Mouse (Mus musculus): ENCODE measurements at regions not wholly inside any gene's neighbourhood (a gene's known extent, or its start where the extent isn't known, plus 50 kb on each side); places are given as distances from the start of the nearest gene placed in this dataset.

DNA sequence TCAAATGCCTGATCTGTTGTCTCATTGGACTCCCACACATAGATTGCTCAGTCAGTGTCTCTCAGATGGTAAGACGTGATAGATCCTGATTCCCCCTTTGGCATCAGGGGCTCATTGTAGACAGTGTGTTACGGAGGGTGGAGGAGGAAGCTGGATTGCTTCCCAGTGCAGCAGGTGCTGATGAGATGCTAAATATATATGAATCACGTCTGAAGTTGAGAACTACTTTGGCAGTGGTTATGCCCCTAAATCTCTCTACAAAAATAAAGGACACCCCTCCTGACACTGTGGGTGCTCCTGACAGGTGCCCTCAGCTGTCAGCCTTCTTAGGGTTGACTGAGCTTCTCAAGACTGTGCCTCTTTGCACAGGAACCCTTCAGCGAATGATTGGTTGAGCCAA is 299.1 kb upstream of the Rora start:
- Histone ChIP-seq H3K4me3 (ENCODE audit: insufficient read depth, low read length) (no peak overlapping the region), H3K27ac (ENCODE audit: insufficient read depth, low read length) (no peak overlapping the region), H3K4me1 (ENCODE audit: control insufficient read depth, insufficient read depth, low read length) (no peaks in the 10 kb centered on the region)
- TF ChIP-seq CTCF (IDR thresholded peaks at IDR 0.05; ENCODE audit: borderline replicate concordance, insufficient read depth, low read length): no peak

DNA sequence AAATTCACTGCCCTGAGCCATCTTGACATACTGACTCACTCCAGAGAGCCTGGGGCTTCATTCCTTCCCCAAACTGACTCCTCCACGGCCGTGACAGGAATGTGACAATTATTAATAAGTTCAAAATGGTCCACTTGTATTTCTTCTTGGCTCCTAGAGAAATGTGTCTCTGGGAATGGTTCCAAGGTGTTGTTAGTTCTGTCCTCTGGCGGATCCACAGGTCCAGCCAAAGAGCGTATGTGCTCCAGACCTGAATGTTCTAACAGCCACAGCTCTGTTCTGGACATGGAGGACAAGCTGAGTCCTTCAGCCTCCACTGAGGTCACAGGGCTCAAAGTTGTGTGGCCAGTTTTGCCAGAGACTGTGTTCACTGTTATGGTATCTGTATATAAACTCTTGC is 297.5 kb upstream of the Rora start:
- no peaks in the 10 kb centered on the region for H3K4me1 ChIP-seq (ENCODE audit: control insufficient read depth, insufficient read depth, low read length)
- H3K27ac ChIP-seq (ENCODE audit: insufficient read depth, low read length): no peak overlapping the region
- H3K4me3 ChIP-seq (ENCODE audit: insufficient read depth, low read length): no peak overlapping the region
- TF ChIP-seq POLR2A (IDR thresholded peaks at IDR 0.05; ENCODE audit: low read depth, low read length) (no peak), CTCF (IDR thresholded peaks at IDR 0.05; ENCODE audit: borderline replicate concordance, insufficient read depth, low read length) (no peak)

DNA sequence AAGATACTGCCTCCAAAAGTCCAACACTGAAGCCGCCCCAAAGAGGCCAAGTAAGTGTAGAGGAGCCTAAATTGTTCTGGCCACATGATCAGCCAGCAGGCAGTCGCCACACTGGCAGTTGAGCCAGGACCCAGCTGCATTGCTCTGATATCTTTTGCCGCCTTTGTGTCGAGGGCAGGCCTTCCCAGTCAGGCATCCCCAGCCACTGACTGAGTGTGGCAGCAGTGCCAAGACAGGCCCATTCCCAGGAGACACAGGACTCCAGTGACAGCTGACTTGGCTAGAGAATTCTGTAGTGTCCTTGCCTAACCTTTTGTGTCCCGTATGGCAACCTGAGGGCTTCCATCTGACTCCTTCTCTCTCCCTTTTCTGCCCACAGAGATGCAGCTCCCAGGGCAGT is 296.4 kb upstream of the Rora start:
- TF ChIP-seq CTCF (IDR thresholded peaks at IDR 0.05; ENCODE audit: borderline replicate concordance, insufficient read depth, low read length) (no peak), POLR2A (IDR thresholded peaks at IDR 0.05; ENCODE audit: low read depth, low read length) (no peak)
- no peak overlapping the region for H3K27ac ChIP-seq (ENCODE audit: insufficient read depth, low read length)

DNA sequence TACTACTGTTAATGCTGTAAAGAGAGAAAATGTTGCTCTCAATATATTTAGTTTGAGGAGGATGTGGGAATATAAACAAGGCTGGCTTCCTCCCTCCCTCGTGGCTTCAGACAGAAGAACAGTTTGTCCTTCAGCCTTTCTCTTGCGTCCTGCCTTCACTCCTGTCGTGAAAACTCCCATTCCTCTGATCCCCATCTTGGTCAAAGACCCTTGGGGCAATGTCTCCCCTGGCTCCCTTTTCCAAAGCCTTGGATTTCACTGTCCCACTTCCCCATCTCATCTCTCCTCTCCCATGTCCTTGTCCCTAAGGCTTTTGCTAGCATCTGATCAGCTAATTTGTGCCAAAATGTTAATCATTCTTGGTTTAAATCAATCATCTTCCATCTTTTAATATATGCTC is 286.6 kb upstream of the Rora start:
- TF ChIP-seq CTCF (IDR thresholded peaks at IDR 0.05; ENCODE audit: borderline replicate concordance, insufficient read depth, low read length) (no peak), POLR2A (IDR thresholded peaks at IDR 0.05; ENCODE audit: low read depth, low read length) (no peak)
- Histone ChIP-seq H3K4me3 (ENCODE audit: insufficient read depth, low read length) (no peak overlapping the region), H3K4me1 (ENCODE audit: control insufficient read depth, insufficient read depth, low read length) (no peaks in the 10 kb centered on the region), H3K27ac (ENCODE audit: insufficient read depth, low read length) (no peak overlapping the region)

More for the DNA sequence above, 296.4 kb upstream of the Rora start:
- Histone ChIP-seq H3K4me1 (ENCODE audit: control insufficient read depth, insufficient read depth, low read length) (no peaks in the 10 kb centered on the region), H3K4me3 (ENCODE audit: insufficient read depth, low read length) (no peak overlapping the region)

DNA sequence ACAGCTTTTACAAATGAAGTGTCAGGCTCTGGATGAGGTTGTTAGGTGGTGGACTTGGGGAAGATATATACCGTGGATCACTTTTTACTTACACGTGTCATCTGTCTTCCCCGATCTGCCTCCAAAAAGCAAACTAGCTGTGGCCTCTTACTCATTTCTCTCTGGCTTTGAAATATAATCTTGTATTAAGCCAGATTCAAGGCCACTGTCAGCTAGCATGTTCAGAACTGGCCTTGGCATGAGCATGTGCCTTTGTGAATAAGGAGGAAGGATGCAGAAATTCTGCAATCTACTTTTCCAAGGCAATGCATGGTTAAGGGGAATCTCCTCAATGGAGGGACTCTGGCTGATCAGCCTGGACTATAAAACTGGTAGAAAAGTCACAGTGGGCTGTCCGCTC is 286.0 kb upstream of the Rora start:
- no peaks in the 10 kb centered on the region for H3K4me1 ChIP-seq (ENCODE audit: control insufficient read depth, insufficient read depth, low read length)
- no peak overlapping the region for H3K27ac ChIP-seq (ENCODE audit: insufficient read depth, low read length)
- H3K4me3 ChIP-seq (ENCODE audit: insufficient read depth, low read length): no peak overlapping the region
- TF ChIP-seq POLR2A (IDR thresholded peaks at IDR 0.05; ENCODE audit: low read depth, low read length) (no peak), CTCF (IDR thresholded peaks at IDR 0.05; ENCODE audit: borderline replicate concordance, insufficient read depth, low read length) (no peak)

DNA sequence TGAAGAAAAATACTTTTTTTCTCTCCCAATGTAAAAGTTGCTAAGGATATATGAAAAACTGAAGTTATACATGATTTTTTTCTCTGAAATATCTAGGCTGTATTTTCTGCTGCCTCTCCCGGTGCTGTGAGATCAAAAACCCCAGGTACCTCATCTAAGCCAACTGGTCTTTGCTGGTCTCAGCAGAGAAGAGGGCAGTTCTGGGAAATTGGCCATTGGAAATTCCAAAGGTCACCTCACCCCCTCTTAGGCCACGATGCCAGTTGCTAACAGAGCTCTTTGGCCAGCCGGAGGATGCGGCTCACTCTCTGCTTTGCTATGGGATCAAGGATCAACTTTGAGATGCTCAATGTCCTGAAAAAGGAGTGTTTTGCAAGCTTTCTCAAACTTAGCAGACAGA is 280.9 kb upstream of the Rora start:
- Histone ChIP-seq H3K4me3 (ENCODE audit: insufficient read depth, low read length) (no peak overlapping the region), H3K27ac (ENCODE audit: insufficient read depth, low read length) (no peak overlapping the region), H3K4me1 (ENCODE audit: control insufficient read depth, insufficient read depth, low read length) (no peaks in the 10 kb centered on the region; the same call in 1 of the 2 replicates)
- TF ChIP-seq CTCF (IDR thresholded peaks at IDR 0.05; ENCODE audit: borderline replicate concordance, insufficient read depth, low read length) (no peak), POLR2A (IDR thresholded peaks at IDR 0.05; ENCODE audit: low read depth, low read length) (no peak)

DNA sequence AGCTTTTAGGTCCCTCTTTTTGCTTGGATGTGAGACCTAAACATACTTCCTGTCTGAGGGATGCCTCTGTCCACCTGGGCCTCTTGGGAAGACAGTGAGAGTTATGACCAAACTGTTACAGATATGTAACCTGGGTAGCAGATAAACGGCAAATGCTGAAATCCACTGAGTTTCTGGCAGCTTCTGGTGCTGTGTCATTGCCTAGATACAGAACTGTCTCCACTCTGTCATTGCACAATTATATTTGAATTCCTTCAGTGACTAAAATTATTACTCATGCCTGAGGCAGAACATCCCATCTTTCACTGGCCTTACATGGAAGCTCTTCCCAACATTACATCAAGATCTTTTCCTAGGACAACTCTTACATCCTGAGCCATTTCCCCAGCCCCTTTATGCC is 277.4 kb upstream of the Rora start:
- H3K27ac ChIP-seq (ENCODE audit: insufficient read depth, low read length): 0 out of 2 replicates have a peak overlapping the region, but pooled peaks have one; percentile 45
- TF ChIP-seq CTCF (IDR thresholded peaks at IDR 0.05; ENCODE audit: borderline replicate concordance, insufficient read depth, low read length) (no peak), POLR2A (IDR thresholded peaks at IDR 0.05; ENCODE audit: low read depth, low read length) (no peak)
- no peaks in the 10 kb centered on the region; the same call in 1 of the 2 replicates for H3K4me1 ChIP-seq (ENCODE audit: control insufficient read depth, insufficient read depth, low read length)
- H3K4me3 ChIP-seq (ENCODE audit: insufficient read depth, low read length): no peak overlapping the region

DNA sequence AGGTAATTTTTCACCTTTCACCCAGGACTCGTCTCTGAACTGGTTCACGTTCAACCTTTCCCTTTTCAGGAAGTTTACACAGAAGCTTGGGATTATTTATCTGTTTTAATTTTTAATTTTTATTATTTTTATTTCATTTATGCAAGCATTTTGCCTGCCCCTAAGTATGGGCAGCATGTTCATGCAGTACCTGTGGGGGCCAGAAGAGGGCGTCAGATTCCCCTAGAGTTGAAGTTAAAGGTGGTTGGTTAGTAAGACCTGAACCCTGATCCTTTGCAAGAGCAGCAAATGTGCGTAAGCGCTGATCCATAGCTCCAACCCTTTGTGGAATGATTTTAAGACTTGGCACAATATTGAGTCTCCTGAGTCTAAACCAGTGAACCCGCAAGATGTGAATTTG is 271.7 kb upstream of the Rora start:
- H3K4me3 ChIP-seq (ENCODE audit: insufficient read depth, low read length): no peak overlapping the region
- no peak for TF ChIP-seq CTCF (IDR thresholded peaks at IDR 0.05; ENCODE audit: borderline replicate concordance, insufficient read depth, low read length)

DNA sequence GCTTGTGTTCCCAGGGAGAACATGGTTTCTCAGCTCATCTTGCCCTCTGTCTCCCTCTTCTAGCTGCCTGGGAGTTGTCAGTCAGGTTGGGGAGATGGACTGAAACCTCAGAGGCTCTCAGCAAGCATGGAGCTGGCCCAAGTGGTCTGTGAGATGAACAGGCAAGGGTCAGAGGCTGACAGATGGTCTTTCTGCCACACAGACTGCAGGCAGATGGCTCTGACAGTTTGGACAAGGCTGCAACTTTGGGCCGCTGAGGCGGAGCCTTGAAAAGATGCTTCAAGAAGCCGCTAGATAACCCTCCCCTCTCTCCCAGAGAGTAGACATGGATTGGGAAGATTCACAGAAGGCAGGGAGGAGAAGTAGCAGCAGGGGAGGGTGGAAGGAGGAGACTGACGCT is 252.7 kb upstream of the Rora start:
- H3K4me1 ChIP-seq (ENCODE audit: control insufficient read depth, insufficient read depth, low read length): no peaks in the 10 kb centered on the region; the same call in 1 of the 2 replicates
- H3K4me3 ChIP-seq (ENCODE audit: insufficient read depth, low read length): no peak overlapping the region
- H3K27ac ChIP-seq (ENCODE audit: insufficient read depth, low read length): no peak overlapping the region
- no peak for TF ChIP-seq CTCF (IDR thresholded peaks at IDR 0.05; ENCODE audit: borderline replicate concordance, insufficient read depth, low read length)
- TF ChIP-seq POLR2A (IDR thresholded peaks at IDR 0.05; ENCODE audit: low read depth, low read length): no peak

More for the DNA sequence above, 271.7 kb upstream of the Rora start:
- Histone ChIP-seq H3K4me1 (ENCODE audit: control insufficient read depth, insufficient read depth, low read length) (no peaks in the 10 kb centered on the region), H3K27ac (ENCODE audit: insufficient read depth, low read length) (no peak overlapping the region)

DNA sequence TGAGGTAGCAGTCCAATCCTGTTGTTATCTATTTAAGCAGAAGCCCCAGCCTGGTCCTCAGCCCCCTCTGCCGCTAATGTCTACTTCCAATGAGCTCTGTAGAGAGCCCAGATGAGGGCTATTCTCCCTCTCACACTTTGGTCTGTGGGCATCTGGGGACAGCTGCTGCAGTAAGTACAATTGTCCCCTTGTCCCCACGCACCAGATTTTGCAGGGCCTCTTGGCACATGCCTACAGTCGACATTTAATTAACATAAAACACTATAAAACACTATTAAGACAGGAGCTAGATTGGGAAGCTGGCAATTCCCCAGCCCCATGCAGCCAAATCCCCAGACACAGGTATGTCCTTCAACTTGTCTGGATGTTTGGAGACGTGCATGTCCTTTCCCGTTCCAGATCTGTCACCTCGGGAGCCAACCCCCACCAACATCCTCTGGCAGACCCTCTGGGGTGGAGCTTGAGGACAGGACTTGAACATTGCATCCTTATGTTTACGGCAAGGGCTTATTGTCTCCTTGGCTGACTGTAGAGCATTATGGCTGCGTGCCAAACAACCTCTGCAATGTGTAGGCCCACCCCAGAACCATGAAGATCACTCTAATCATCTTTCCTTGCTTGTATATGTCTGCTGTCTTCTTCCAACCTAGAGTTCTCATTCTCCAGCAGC is 251.3 kb upstream of the Rora start:
- no peak overlapping the region for H3K27ac ChIP-seq (ENCODE audit: insufficient read depth, low read length)
- TF ChIP-seq POLR2A (IDR thresholded peaks at IDR 0.05; ENCODE audit: low read depth, low read length): no peak
- no peak for TF ChIP-seq CTCF (IDR thresholded peaks at IDR 0.05; ENCODE audit: borderline replicate concordance, insufficient read depth, low read length)
- H3K4me3 ChIP-seq (ENCODE audit: insufficient read depth, low read length): no peak overlapping the region
- H3K4me1 ChIP-seq (ENCODE audit: control insufficient read depth, insufficient read depth, low read length): no peaks in the 10 kb centered on the region; the same call in 1 of the 2 replicates

All from embryonic fibroblast, embryonic 13.5 days (primary cell).